Mouse (Mus musculus) lung, adult 2 months (tissue): ENCODE measurements around the gene Eif4g3. TPM values are rescaled to one million over a fixed set of nuclear protein-coding genes. Genes with fewer than 3 reads are reported as not detected.

Source experiments
- DNase-seq: peaks from one replicate; pipeline ENCODE4 v3.0.0; 2022
- H3K4me1 ChIP-seq: fragments of 200-500 bp; 2 replicates; pipeline ENCODE4 v1.6.1; 2011; ENCODE audit warnings: low read length; ENCODE audit not compliant: control insufficient read depth, insufficient read depth
- H3K4me3 ChIP-seq: fragments of 200-500 bp; replicated peaks from 2 replicates; pipeline ENCODE3; 2011; ENCODE audit warnings: low read depth, mild to moderate bottlenecking, control low read depth, low read length; ENCODE audit errors: extremely low read depth
- CTCF ChIP-seq: fragments of 200-500 bp; IDR thresholded peaks from 2 replicates; pipeline ENCODE4 v1.5.1; 2011; ENCODE audit warnings: mild to moderate bottlenecking, low read length, control low read depth; ENCODE audit not compliant: insufficient read depth
- POLR2A ChIP-seq: fragments of 200-500 bp; IDR thresholded peaks from 2 replicates; pipeline ENCODE4 v1.6.1; 2011; ENCODE audit warnings: low read depth, mild to moderate bottlenecking, control low read depth, low read length, borderline replicate concordance; ENCODE audit errors: extremely low read depth
- WGBS: fragments of 180-500 bp; shearing (Covaris S2); methylation state at CpG from one replicate; pipeline ENCODE4 v1.1.7; 2018; 5-methylcytosine and 5-hydroxymethylcytosine counted together
- polyA plus RNA-seq: library from polyadenylated mRNA; depleted of rRNA; stranded (reverse); fragments of >200 nt; gene quantifications from 2 replicates; pipeline ENCODE4 v1.2.3, GENCODE M21; 2012

The Eif4g3 gene
- polyA plus RNA-seq, 1 experiment = 69.8 TPM

DNA sequence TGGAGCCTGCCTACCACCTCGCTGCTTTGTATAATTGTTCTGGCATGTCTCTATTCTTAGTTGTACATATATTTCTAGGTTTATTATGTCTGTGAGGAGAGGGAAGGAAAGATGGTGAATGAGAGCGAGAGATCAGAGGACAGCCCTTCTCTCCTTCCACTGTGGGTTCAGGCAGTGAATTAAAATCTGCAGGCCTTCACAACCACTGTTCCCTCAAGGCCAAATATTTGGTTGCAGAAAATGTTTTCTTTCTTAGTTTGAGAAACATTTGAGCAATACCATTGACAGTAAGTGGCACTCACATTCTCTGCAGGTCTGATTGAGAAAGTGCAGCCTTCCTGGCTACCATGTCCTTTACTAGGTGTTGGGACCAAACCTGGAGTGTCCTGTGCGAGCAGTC lies 138.9 kb downstream of the Eif4g3 start:
- peaks cover 3% of the 10 kb centered on the region; the same call in 1 of the 2 replicates for H3K4me1 ChIP-seq
- H3K4me3 ChIP-seq = no peak overlapping the region
- TF ChIP-seq POLR2A = no peak
- TF ChIP-seq CTCF = no peak
- no peak for DNase-seq
- 77% methylated on average over 3 of the region's 3 CpGs for WGBS

DNA sequence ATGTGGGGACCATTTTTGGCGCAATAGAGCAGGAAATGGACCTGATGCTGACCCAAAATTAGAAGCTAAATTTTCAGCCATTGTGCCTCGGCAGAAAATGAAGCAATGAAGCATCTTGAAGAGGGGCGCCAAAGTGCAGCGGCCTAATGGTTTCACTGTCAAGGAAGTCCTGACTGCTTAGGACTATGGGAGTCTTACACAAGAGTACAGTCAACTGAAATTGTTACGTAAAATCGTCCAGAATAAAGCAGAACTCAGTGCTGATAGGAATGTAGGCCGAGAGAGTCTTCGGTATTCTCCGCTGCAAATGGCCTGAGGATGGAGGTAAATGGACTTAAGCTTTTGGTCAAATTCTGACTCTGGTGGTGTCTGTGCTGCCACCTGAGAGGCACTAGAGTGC lies 140.5 kb downstream of the Eif4g3 start:
- no peak for DNase-seq
- WGBS = 76% methylated on average over 9 of the region's 9 CpGs

GRCm38 (mm10) chr4:138137336-138137735 lies 144.5 kb downstream of the Eif4g3 start:
- 62% methylated on average over 4 of the region's 4 CpGs for WGBS
- TF ChIP-seq CTCF (no peak), POLR2A (no peak)
- DNase-seq = no peak

More for the DNA sequence above, 140.5 kb downstream of the Eif4g3 start:
- no peak overlapping the region for H3K4me3 ChIP-seq
- peaks cover 3% of the 10 kb centered on the region; the same call in 1 of the 2 replicates for H3K4me1 ChIP-seq
- TF ChIP-seq POLR2A (no peak), CTCF (no peak)

GRCm38 (mm10) chr4:138137804-138138203 lies 145.0 kb downstream of the Eif4g3 start:
- Histone ChIP-seq H3K4me3 (no peak overlapping the region), H3K4me1 (peaks cover 3% of the 10 kb centered on the region; the same call in 1 of the 2 replicates)
- 75% methylated on average over 17 of the region's 17 CpGs for WGBS
- DNase-seq = no peak
- no peak for TF ChIP-seq CTCF
- TF ChIP-seq POLR2A = no peak

More at GRCm38 (mm10) chr4:138137336-138137735, 144.5 kb downstream of the Eif4g3 start:
- Histone ChIP-seq H3K4me3 (no peak overlapping the region), H3K4me1 (peaks cover 3% of the 10 kb centered on the region; the same call in 1 of the 2 replicates)

DNA sequence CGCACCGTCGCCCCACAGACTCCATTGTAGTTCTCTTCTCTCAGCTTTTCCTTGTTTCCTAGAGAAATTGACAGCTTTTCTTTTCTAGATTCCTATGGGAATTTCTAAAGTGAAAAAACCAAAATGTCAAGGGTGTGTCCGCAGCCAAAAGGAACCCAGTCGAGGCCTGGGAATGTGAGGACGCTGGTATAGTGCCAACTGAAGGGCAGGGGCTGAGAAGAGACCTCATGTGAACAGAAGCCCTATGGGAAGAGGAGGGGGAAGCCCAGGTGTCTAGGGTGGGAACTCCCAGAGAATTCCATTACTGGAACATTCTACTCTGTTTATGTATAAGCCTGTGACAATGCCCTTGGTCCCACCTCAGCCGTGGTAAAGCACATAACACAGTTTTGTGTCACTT lies 145.4 kb downstream of the Eif4g3 start:
- TF ChIP-seq POLR2A (no peak), CTCF (no peak)
- 73% methylated on average over 7 of the region's 7 CpGs for WGBS
- Histone ChIP-seq H3K4me1 (peaks cover 3% of the 10 kb centered on the region; the same call in 1 of the 2 replicates), H3K4me3 (no peak overlapping the region)
- DNase-seq = no peak

DNA sequence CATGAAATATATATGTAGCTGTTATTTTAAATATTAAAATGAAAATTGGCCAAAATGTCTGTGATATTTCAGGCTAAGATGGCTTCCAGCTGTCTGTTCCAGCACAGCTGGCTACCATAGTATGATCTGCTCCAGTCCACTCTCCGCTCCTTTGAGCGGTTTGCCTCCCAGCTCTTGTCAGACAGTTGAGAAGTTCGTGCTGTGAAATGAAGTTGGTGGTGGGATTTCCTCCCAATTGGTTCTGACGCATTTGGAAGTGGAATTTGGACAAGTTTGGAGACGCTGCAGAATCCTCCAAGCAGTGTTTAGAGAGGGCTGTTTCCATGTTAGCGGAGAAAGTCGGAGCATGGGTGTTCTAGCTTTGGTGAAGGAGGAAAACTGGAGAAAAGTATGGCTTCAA lies 148.5 kb downstream of the Eif4g3 start:
- TF ChIP-seq CTCF (no peak), POLR2A (no peak)
- Histone ChIP-seq H3K4me3 (no peak overlapping the region), H3K4me1 (no peaks in the 10 kb centered on the region)
- WGBS = 82% methylated on average over 7 of the region's 7 CpGs
- no peak for DNase-seq

- TF ChIP-seq CTCF = no peak
- no peak for TF ChIP-seq POLR2A
- no peak overlapping the region for H3K4me3 ChIP-seq
- 76% methylated on average over 8 of the region's 8 CpGs for WGBS
- no peak for DNase-seq
- H3K4me1 ChIP-seq = no peaks in the 10 kb centered on the region
Observed at GRCm38 (mm10) chr4:138147176-138147575, 154.4 kb downstream of the Eif4g3 start.

DNA sequence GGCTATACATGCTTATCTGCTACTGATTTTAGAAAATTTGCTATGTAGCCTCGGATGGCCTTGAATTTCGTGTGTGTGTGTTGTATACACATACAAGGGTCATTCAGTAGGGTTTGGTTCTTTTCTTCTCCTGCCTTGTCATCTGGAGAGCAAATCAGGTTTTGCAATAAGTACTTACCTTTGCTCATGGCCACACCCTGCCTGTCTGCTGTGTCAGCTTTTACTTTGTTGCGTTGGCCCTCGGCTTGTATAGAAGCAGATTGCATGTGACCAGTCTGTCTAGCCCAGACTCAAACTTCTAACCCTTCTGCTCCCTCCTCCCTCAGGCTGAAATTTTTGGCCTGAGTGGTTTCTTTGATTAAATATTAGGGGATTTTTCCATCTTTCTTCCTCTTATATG lies 157.2 kb downstream of the Eif4g3 start:
- TF ChIP-seq POLR2A (no peak), CTCF (no peak)
- no peaks in the 10 kb centered on the region for H3K4me1 ChIP-seq
- DNase-seq = no peak
- 67% methylated on average over 4 of the region's 4 CpGs for WGBS
- H3K4me3 ChIP-seq = no peak overlapping the region

DNA sequence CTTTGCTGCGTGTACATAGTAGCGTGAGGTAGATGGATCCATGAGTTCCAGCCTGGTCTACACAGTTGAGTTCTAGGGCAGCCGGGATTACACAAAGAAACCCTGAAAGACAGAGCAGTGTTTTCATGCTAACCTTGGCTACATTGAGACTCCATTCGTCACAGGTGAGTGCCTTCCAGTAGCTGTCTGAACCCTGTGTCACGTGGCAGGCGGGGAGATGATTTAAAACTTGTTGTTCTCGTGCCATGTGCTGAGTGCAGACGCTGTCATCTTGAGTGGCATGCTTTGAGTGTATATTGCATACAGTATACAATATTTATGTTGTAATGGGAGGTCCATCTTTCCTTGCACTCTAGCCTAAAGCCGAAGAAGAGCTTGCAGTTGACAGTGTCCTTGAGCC lies 158.4 kb downstream of the Eif4g3 start:
- Histone ChIP-seq H3K4me3 (no peak overlapping the region), H3K4me1 (no peaks in the 10 kb centered on the region)
- 88% methylated on average over 9 of the region's 9 CpGs for WGBS
- no peak for DNase-seq
- no peak for TF ChIP-seq POLR2A
- TF ChIP-seq CTCF = no peak

DNA sequence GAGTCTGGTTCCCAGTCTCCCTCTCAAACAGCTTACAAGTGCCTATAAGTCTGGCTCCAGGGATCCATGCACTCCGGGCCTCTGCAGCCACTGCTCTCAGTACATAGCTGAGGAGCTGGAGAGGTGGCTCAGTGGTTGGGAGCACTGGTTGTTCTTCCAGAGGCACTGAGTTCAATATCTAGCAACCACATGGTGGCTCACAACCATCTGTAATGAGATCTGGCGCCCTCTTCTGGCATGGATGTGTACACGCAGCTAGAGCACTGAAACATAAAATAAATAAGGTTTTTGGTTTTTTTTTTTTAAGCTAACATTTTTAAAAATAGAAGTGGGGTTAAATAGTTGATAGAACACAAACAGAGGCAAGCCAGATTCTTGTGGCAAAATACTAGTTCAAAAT lies 161.2 kb downstream of the Eif4g3 start:
- 48% methylated on average over 3 of the region's 3 CpGs for WGBS
- no peak for TF ChIP-seq POLR2A
- TF ChIP-seq CTCF = peak; percentile 55
- DNase-seq = peak; percentile 24

More for the DNA sequence above, 161.2 kb downstream of the Eif4g3 start:
- Histone ChIP-seq H3K4me3 (no peak overlapping the region), H3K4me1 (no peaks in the 10 kb centered on the region)
